Mouse (Mus musculus): ENCODE measurements at regions not wholly inside any gene's neighbourhood (a gene's known extent, or its start where the extent isn't known, plus 50 kb on each side); places are given as distances from the start of the nearest gene placed in this dataset.
A peak's percentile ranks its signal among the peaks of the same experiment; 100 is the strongest.

GRCm38 (mm10) chr12:5793051-5793450, 417.6 kb upstream of the Klhl29 start:
- ATAC-seq (ENCODE audit: insufficient number of reproducible peaks, insufficient read depth, low FRiP score, low TSS enrichment, low read depth): no peak
- Histone ChIP-seq H3K36me3 (no peaks in the 10 kb centered on the region), H3K27ac (no peak overlapping the region), H3K4me1 (peaks cover 5% of the 10 kb centered on the region; the same call in 1 of the 2 replicates), H3K4me3 (no peak overlapping the region), H3K9ac (no peak overlapping the region), H3K4me2 (no peak overlapping the region), H3K27me3 (no peaks in the 10 kb centered on the region), H3K9me3 (no peaks in the 10 kb centered on the region)
- WGBS: 53% methylated on average over 7 of the region's 7 CpGs

- Histone ChIP-seq H3K27ac (peak overlapping the region; percentile 41; the same call in 1 of the 2 replicates), H3K9me3 (no peaks in the 10 kb centered on the region), H3K27me3 (no peaks in the 10 kb centered on the region), H3K4me3 (no peak overlapping the region), H3K36me3 (no peaks in the 10 kb centered on the region), H3K4me1 (peaks cover 10% of the 10 kb centered on the region), H3K9ac (no peak overlapping the region), H3K4me2 (no peak overlapping the region)
- 27% methylated on average over 7 of the region's 7 CpGs for WGBS
- ATAC-seq (ENCODE audit: insufficient number of reproducible peaks, insufficient read depth, low FRiP score, low TSS enrichment, low read depth): no peak
These were observed 411.8 kb upstream of the Klhl29 start for GRCm38 (mm10) chr12:5787074-5787813.

- Histone ChIP-seq H3K4me3 (no peak overlapping the region), H3K4me2 (no peak overlapping the region), H3K36me3 (no peaks in the 10 kb centered on the region), H3K9me3 (no peaks in the 10 kb centered on the region), H3K4me1 (peaks cover 6% of the 10 kb centered on the region; the same call in 1 of the 2 replicates), H3K9ac (no peak overlapping the region), H3K27ac (no peak overlapping the region), H3K27me3 (no peaks in the 10 kb centered on the region)
- 38% methylated on average over 3 of the region's 3 CpGs for WGBS
- no peak for ATAC-seq (ENCODE audit: insufficient number of reproducible peaks, insufficient read depth, low FRiP score, low TSS enrichment, low read depth)
These were observed 405.8 kb upstream of the Klhl29 start for GRCm38 (mm10) chr12:5781276-5781675.

- no peak overlapping the region for H3K4me2 ChIP-seq
- no peak overlapping the region for H3K4me3 ChIP-seq
These were observed 402.1 kb upstream of the Klhl29 start for GRCm38 (mm10) chr12:5777556-5777955.

GRCm38 (mm10) chr12:5771399-5771978, 396.0 kb upstream of the Klhl29 start:
- Histone ChIP-seq H3K36me3 (no peaks in the 10 kb centered on the region), H3K27ac (no peak overlapping the region), H3K27me3 (peaks cover 5% of the 10 kb centered on the region; the same call in 1 of the 2 replicates), H3K9ac (no peak overlapping the region), H3K4me2 (no peak overlapping the region), H3K4me3 (no peak overlapping the region), H3K4me1 (no peaks in the 10 kb centered on the region), H3K9me3 (no peaks in the 10 kb centered on the region)
- no peak; the same call in 1 of the 2 replicates for ATAC-seq (ENCODE audit: insufficient number of reproducible peaks, insufficient read depth, low FRiP score, low TSS enrichment, low read depth)
- 73% methylated on average over 5 of the region's 5 CpGs for WGBS

More at GRCm38 (mm10) chr12:5777556-5777955, 402.1 kb upstream of the Klhl29 start:
- H3K9ac ChIP-seq: no peak overlapping the region
- no peak for ATAC-seq (ENCODE audit: insufficient number of reproducible peaks, insufficient read depth, low FRiP score, low TSS enrichment, low read depth)
- H3K27ac ChIP-seq: no peak overlapping the region
- H3K36me3 ChIP-seq: no peaks in the 10 kb centered on the region
- no peaks in the 10 kb centered on the region for H3K9me3 ChIP-seq
- no peaks in the 10 kb centered on the region for H3K27me3 ChIP-seq
- H3K4me1 ChIP-seq: peaks cover 6% of the 10 kb centered on the region; the same call in 1 of the 2 replicates

GRCm38 (mm10) chr12:5770531-5770930, 395.0 kb upstream of the Klhl29 start:
- Histone ChIP-seq H3K4me1 (no peaks in the 10 kb centered on the region), H3K36me3 (no peaks in the 10 kb centered on the region), H3K4me2 (no peak overlapping the region), H3K9me3 (no peaks in the 10 kb centered on the region), H3K27ac (no peak overlapping the region), H3K27me3 (peaks cover 5% of the 10 kb centered on the region; the same call in 1 of the 2 replicates), H3K9ac (no peak overlapping the region), H3K4me3 (no peak overlapping the region)
- 40% methylated on average over 2 of the region's 2 CpGs for WGBS
- no peak for ATAC-seq (ENCODE audit: insufficient number of reproducible peaks, insufficient read depth, low FRiP score, low TSS enrichment, low read depth)

GRCm38 (mm10) chr12:5764445-5765170, 389.1 kb upstream of the Klhl29 start:
- H3K4me2 ChIP-seq: no peak overlapping the region
- no peak overlapping the region for H3K4me3 ChIP-seq
- no peak overlapping the region for H3K9ac ChIP-seq
- H3K9me3 ChIP-seq: no peaks in the 10 kb centered on the region
- 39% methylated on average over 6 of the region's 6 CpGs for WGBS
- no peaks in the 10 kb centered on the region for H3K36me3 ChIP-seq
- ATAC-seq (ENCODE audit: insufficient number of reproducible peaks, insufficient read depth, low FRiP score, low TSS enrichment, low read depth): no peak
- H3K27ac ChIP-seq: no peak overlapping the region
- H3K27me3 ChIP-seq: peaks cover 5% of the 10 kb centered on the region; the same call in 1 of the 2 replicates
- peaks cover 14% of the 10 kb centered on the region for H3K4me1 ChIP-seq

- 78% methylated on average over 1 of the region's 1 CpGs for WGBS
These were observed 388.5 kb upstream of the Klhl29 start for GRCm38 (mm10) chr12:5764026-5764425.

GRCm38 (mm10) chr12:5762306-5762927, 386.9 kb upstream of the Klhl29 start:
- Histone ChIP-seq H3K4me2 (no peak overlapping the region), H3K9me3 (no peaks in the 10 kb centered on the region), H3K36me3 (no peaks in the 10 kb centered on the region), H3K27ac (no peak overlapping the region), H3K9ac (no peak overlapping the region), H3K27me3 (no peaks in the 10 kb centered on the region), H3K4me1 (peaks cover 18% of the 10 kb centered on the region), H3K4me3 (no peak overlapping the region)
- WGBS: 53% methylated on average over 6 of the region's 6 CpGs
- ATAC-seq (ENCODE audit: insufficient number of reproducible peaks, insufficient read depth, low FRiP score, low TSS enrichment, low read depth): no peak

More at GRCm38 (mm10) chr12:5764026-5764425, 388.5 kb upstream of the Klhl29 start:
- H3K4me2 ChIP-seq: no peak overlapping the region
- H3K9ac ChIP-seq: no peak overlapping the region
- peaks cover 18% of the 10 kb centered on the region for H3K4me1 ChIP-seq
- H3K9me3 ChIP-seq: no peaks in the 10 kb centered on the region
- H3K4me3 ChIP-seq: no peak overlapping the region
- no peaks in the 10 kb centered on the region for H3K36me3 ChIP-seq
- H3K27me3 ChIP-seq: peaks cover 5% of the 10 kb centered on the region; the same call in 1 of the 2 replicates
- no peak overlapping the region for H3K27ac ChIP-seq
- ATAC-seq (ENCODE audit: insufficient number of reproducible peaks, insufficient read depth, low FRiP score, low TSS enrichment, low read depth): no peak

- Histone ChIP-seq H3K27ac (no peak overlapping the region), H3K27me3 (no peaks in the 10 kb centered on the region), H3K4me1 (peaks cover 13% of the 10 kb centered on the region), H3K36me3 (no peaks in the 10 kb centered on the region), H3K9me3 (no peaks in the 10 kb centered on the region), H3K4me2 (no peak overlapping the region), H3K9ac (no peak overlapping the region), H3K4me3 (no peak overlapping the region)
- no peak for ATAC-seq (ENCODE audit: insufficient number of reproducible peaks, insufficient read depth, low FRiP score, low TSS enrichment, low read depth)
- 71% methylated on average over 3 of the region's 3 CpGs for WGBS
These were observed 384.0 kb upstream of the Klhl29 start for GRCm38 (mm10) chr12:5759485-5759884.

GRCm38 (mm10) chr12:5757766-5758165, 382.3 kb upstream of the Klhl29 start:
- Histone ChIP-seq H3K9ac (no peak overlapping the region), H3K4me2 (no peak overlapping the region), H3K4me3 (no peak overlapping the region), H3K27ac (no peak overlapping the region), H3K4me1 (0 out of 2 replicates have a peak, but pooled peaks cover 7% of the 10 kb centered on the region), H3K27me3 (0 out of 2 replicates have a peak, but pooled peaks cover 5% of the 10 kb centered on the region), H3K9me3 (no peaks in the 10 kb centered on the region), H3K36me3 (no peaks in the 10 kb centered on the region)
- no peak for ATAC-seq (ENCODE audit: insufficient number of reproducible peaks, insufficient read depth, low FRiP score, low TSS enrichment, low read depth)
- 79% methylated on average over 2 of the region's 2 CpGs for WGBS
